Mouse (Mus musculus) lung, embryonic 14.5 days (tissue): ENCODE measurements around the gene Zfp819. TPM values are rescaled to one million over a fixed set of nuclear protein-coding genes. Genes with fewer than 3 reads are reported as not detected.

ENCODE experiments used
- ATAC-seq: fragments of 200-750 bp; cut with Nextera tagmentation; 2 replicates; pipeline ENCODE4 v1.8.0; 2017; ENCODE audit warnings: mild to moderate bottlenecking, moderate TSS enrichment, moderate library complexity; ENCODE audit not compliant: insufficient read depth
- DNase-seq: peaks from one replicate; pipeline ENCODE4 v3.0.0-alpha.2; 2015
- H3K27ac ChIP-seq: fragments of 300-500 bp; sonication (generic); 2 replicates; pipeline ENCODE4 v1.5.1; 2014; ENCODE audit warnings: low read depth, mild to moderate bottlenecking, moderate library complexity
- H3K27me3 ChIP-seq: fragments of 300-500 bp; sonication (generic); 2 replicates; pipeline ENCODE4 v1.6.1; 2014; ENCODE audit warnings: low read length, control low read depth; ENCODE audit not compliant: insufficient read depth
- H3K36me3 ChIP-seq: fragments of 300-500 bp; sonication (generic); 2 replicates; pipeline ENCODE4 v1.6.1; 2014; ENCODE audit warnings: control low read depth; ENCODE audit not compliant: insufficient read depth
- H3K4me1 ChIP-seq: fragments of 300-500 bp; sonication (generic); 2 replicates; pipeline ENCODE4 v1.6.1; 2014; ENCODE audit warnings: antibody characterized with exemption, control low read depth; ENCODE audit not compliant: insufficient read depth
- H3K4me2 ChIP-seq: fragments of 300-500 bp; sonication (generic); 2 replicates; pipeline ENCODE4 v1.6.1; 2014; ENCODE audit warnings: mild to moderate bottlenecking
- H3K4me3 ChIP-seq: fragments of 300-500 bp; sonication (generic); 2 replicates; pipeline ENCODE4 v1.5.1; 2014; ENCODE audit warnings: low read depth, low read length
- H3K9ac ChIP-seq: fragments of 300-500 bp; sonication (generic); 2 replicates; pipeline ENCODE4 v1.6.1; 2014
- H3K9me3 ChIP-seq: fragments of 300-500 bp; sonication (generic); 2 replicates; pipeline ENCODE4 v1.6.1; 2016; ENCODE audit warnings: low read depth, low read length, control low read depth
- CTCF ChIP-seq: IDR thresholded peaks from 2 replicates; pipeline ENCODE4 v1.5.1; 2016; ENCODE audit warnings: antibody characterized with exemption, low read depth
- WGBS: fragments of 180-500 bp; shearing (Covaris S2); extraction: QIAGEN DNeasy Blood & Tissue Kit; methylation state at CpG from one replicate; pipeline ENCODE4 v1.1.7; 2014; 5-methylcytosine and 5-hydroxymethylcytosine counted together
- polyA plus RNA-seq: library from polyadenylated mRNA; unstranded; fragments of >200 nt; fragmentation: Nextera tagmentation; extraction: Ambion mirVana; gene quantifications from 2 replicates; pipeline ENCODE4 v1.2.1, GENCODE M21; 2014

Gene Zfp819
- polyA plus RNA-seq, 1 experiment from 2014 or later, result 0.33 TPM

DNA sequence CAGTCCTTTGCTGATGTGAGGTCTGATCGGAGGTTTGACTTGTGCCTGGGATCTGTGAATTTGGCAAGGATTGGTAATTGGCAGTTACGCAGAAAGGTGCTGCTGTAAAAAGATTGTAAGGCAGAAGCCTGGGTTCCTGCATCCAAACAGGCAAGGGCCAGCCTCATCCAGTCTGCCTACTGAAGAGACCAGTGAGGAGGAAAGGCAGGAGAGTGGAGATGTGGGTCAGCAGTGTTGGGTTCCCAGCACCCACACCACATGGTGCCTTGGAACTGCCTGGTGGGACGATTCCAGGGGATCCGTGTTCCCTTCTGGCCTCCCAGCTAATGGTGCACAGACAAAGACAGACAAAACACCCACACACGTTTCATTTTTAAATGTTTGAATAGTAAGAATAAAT lies 26.4 kb upstream of the Zfp819 start:
- no peaks in the 10 kb centered on the region for H3K9me3 ChIP-seq
- H3K4me1 ChIP-seq, result peaks cover 9% of the 10 kb centered on the region; the same call in 1 of the 2 replicates
- peaks cover 19% of the 10 kb centered on the region for H3K36me3 ChIP-seq
- peak overlapping the region; percentile 71 for H3K9ac ChIP-seq
- peak overlapping the region; percentile 77 for H3K4me2 ChIP-seq
- peak overlapping the region; percentile 68 for H3K4me3 ChIP-seq
- ATAC-seq, result no peak
- no peaks in the 10 kb centered on the region for H3K27me3 ChIP-seq
- no peak for DNase-seq
- H3K27ac ChIP-seq, result peak overlapping the region; percentile 86; the same call in 1 of the 2 replicates
- WGBS, result 53% methylated on average over 5 of the region's 5 CpGs
- TF ChIP-seq CTCF, result no peak

DNA sequence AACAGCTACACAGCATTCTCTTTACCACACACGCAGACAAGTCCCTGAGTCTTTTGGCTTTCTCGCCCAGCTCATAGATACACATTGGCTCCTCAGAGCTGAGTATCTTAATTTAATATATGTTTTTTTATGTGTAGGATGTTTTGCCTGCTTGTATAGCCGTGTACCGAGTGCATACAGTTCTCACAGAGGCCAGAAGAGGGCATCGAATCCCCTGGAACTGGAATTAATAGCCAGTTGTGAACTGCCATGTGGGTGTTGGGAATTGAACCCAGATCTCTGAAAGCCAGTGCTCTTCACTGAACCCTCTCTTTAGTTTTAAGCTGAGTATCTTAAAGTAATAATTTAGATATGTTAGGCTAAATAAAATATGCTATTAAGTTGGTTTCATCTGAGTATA lies 22.2 kb upstream of the Zfp819 start:
- Histone ChIP-seq H3K9ac (no peak overlapping the region), H3K4me3 (no peak overlapping the region), H3K36me3 (peaks cover 59% of the 10 kb centered on the region), H3K9me3 (no peaks in the 10 kb centered on the region), H3K4me2 (no peak overlapping the region), H3K27ac (no peak overlapping the region), H3K4me1 (peaks cover 9% of the 10 kb centered on the region; the same call in 1 of the 2 replicates), H3K27me3 (no peaks in the 10 kb centered on the region)
- DNase-seq (peak; percentile 23), ATAC-seq (no peak)
- WGBS, result 89% methylated on average over 5 of the region's 5 CpGs
- TF ChIP-seq CTCF, result peak; percentile 39

DNA sequence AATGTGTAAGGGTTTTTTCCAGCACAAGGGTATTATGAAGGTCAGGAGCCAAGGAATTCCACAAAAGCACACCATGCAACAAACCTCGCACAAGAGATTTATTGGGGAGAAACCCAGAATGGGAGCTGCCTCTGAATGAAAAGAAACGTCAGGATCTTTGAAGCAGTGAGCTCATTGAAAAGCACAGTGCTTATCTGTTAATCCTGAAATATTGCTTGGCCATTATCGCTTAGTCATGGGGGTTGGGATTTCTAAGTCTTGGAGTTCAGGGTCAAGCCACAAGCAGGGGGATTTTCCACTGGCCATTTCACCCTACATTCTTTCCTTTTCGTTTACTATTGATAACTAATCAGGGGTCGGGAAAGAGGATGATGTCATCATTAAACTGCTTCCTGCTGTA lies 5.1 kb upstream of the Zfp819 start:
- no peak for DNase-seq
- Histone ChIP-seq H3K27ac (no peak overlapping the region), H3K9me3 (no peaks in the 10 kb centered on the region), H3K36me3 (no peaks in the 10 kb centered on the region), H3K9ac (no peak overlapping the region), H3K4me2 (no peak overlapping the region), H3K4me1 (no peaks in the 10 kb centered on the region; the same call in 1 of the 2 replicates), H3K4me3 (no peak overlapping the region), H3K27me3 (no peaks in the 10 kb centered on the region)
- 29% methylated on average over 5 of the region's 5 CpGs for WGBS
- no peak for TF ChIP-seq CTCF
- no peak for ATAC-seq

DNA sequence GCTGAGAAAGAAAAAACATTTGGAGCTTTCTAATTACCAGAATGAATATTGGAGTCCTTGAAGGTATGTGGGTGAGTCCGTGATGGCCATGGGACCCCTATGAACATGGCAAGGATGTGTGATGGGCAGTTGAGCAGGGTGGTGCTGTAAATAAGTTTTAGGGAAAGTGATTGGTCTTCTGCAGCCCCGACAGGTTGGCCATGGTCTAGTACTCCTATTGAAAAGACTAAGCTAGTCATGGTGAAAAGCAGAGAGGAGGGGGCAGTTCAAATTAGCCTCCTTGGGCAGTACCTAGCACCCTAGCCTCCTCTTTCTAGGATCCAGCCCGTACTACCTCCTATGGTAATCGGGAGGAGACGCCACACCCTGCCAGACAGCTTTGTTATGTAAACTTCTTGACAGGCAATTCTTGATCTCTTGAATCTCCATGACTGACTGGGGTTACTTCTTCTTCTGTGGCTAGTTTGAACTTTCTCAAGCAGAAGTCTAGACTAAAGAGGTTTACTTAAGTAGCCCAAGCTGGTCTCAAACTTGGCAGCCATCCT lies 846 bp downstream of the Zfp819 start:
- ATAC-seq (no peak), DNase-seq (no peak)
- no peak for TF ChIP-seq CTCF
- no peaks in the 10 kb centered on the region for H3K4me1 ChIP-seq
- WGBS, result 47% methylated on average over 5 of the region's 5 CpGs
- no peak overlapping the region for H3K27ac ChIP-seq
- no peaks in the 10 kb centered on the region for H3K27me3 ChIP-seq
- H3K36me3 ChIP-seq, result no peaks in the 10 kb centered on the region
- H3K9ac ChIP-seq, result no peak overlapping the region
- H3K9me3 ChIP-seq, result no peaks in the 10 kb centered on the region
- H3K4me3 ChIP-seq, result no peak overlapping the region
- 0 out of 2 replicates have a peak overlapping the region, but pooled peaks have one; percentile 67 for H3K4me2 ChIP-seq

DNA sequence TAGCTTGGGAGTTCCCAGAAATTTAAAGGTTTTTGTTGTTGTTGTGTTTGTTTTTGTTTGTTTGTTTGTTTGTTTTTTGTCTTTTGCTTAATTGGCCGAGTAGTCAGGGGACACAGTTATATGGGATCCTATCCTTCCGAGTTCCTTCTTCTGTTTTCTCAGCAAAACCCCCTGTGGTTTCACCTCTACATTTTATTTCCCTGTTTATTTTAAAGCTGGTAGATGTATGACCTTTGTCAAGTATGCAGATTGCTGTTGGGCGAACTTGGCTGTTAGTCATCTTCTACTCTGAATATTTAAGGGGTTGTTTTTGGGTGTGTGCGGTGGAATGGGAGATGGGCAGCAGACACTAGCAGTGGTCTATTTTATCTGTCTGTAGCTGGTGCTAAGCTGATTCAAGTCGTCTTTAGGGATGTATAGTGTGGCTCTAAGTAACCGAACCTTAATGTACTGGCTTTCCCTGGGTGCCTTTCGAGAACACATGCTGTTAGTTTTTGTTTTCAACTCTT lies 1.4 kb downstream of the Zfp819 start:
- TF ChIP-seq CTCF, result no peak
- WGBS, result 63% methylated on average over 7 of the region's 7 CpGs

DNA sequence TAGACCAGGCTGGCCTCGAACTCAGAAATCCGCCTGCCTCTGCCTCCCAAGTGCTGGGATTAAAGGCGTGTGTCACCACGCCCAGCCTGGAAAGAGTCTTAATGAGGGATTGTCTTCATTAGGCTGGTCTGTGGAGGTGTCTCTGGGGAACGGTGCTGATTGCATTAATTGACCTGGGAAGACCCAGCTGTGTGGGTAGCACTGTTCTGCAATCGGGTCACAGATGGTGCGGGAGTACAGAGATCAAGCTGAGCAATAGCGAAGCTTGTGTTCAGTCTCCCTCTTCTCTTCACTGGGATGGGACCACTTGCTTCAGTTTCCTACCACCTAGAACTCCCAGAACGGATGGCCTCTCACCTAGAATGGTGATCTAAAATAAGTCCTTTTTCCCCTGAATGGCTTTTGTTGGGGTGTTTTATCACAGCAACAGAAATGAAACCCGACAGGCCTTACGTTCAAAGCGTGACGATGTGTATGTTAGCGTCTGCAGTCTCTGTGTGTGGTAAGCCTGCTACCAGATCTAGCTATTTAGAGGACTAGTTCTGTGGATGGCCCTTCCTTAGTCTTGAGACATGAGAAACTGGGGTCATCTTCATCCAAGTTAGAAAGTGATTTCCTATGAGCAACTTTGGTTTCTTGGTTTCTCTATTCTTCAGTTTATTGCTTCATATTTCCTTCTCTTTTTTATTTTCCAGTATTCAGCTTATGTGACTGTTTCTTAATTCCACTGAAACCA lies 7.0 kb downstream of the Zfp819 start:
- Histone ChIP-seq H3K4me1 (no peaks in the 10 kb centered on the region), H3K4me2 (no peak overlapping the region), H3K9ac (no peak overlapping the region), H3K36me3 (no peaks in the 10 kb centered on the region), H3K9me3 (no peaks in the 10 kb centered on the region), H3K27ac (no peak overlapping the region), H3K27me3 (no peaks in the 10 kb centered on the region), H3K4me3 (no peak overlapping the region)
- no peak for TF ChIP-seq CTCF
- DNase-seq (no peak), ATAC-seq (no peak)
- WGBS, result 91% methylated on average over 14 of the region's 14 CpGs

More for the DNA sequence above, 1.4 kb downstream of the Zfp819 start:
- DNase-seq (no peak), ATAC-seq (no peak)
- Histone ChIP-seq H3K27me3 (no peaks in the 10 kb centered on the region), H3K9me3 (no peaks in the 10 kb centered on the region), H3K36me3 (no peaks in the 10 kb centered on the region), H3K4me2 (no peak overlapping the region), H3K4me1 (no peaks in the 10 kb centered on the region), H3K9ac (no peak overlapping the region), H3K27ac (no peak overlapping the region), H3K4me3 (no peak overlapping the region)

DNA sequence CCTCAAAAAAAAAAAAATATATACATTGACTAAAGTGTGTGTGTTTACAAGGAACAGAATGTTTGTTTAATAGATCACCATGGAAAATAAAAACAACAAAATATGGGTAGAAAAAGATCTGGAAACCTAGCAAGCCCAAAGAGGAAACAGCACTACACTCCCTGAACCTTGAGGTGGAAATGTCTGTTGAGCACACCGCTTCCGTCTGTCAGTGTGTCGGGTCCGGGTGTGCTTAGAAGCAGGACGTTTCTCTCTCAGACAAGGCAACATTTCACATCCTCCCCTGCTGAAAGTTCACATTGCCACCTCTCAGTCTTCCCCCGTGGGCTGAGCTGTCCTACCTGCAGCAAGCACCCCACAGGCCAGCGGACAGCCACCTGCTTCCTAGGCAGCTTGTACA lies 16.0 kb downstream of the Zfp819 start:
- DNase-seq (no peak), ATAC-seq (no peak)
- no peak overlapping the region for H3K9ac ChIP-seq
- H3K27me3 ChIP-seq, result no peaks in the 10 kb centered on the region
- no peak overlapping the region for H3K4me2 ChIP-seq
- H3K9me3 ChIP-seq, result no peaks in the 10 kb centered on the region
- no peak overlapping the region for H3K4me3 ChIP-seq
- TF ChIP-seq CTCF, result no peak
- no peaks in the 10 kb centered on the region for H3K4me1 ChIP-seq
- 67% methylated on average over 7 of the region's 7 CpGs for WGBS
- no peak overlapping the region for H3K27ac ChIP-seq
- no peaks in the 10 kb centered on the region for H3K36me3 ChIP-seq
